Mouse (Mus musculus): ENCODE data around the gene Zcchc10. TPM values are rescaled to one million over a fixed set of nuclear protein-coding genes. Genes with fewer than 3 reads are reported as not detected.

Gene Zcchc10
- 10 to 100 TPM; 29.4 to 35.1 TPM for polyA plus RNA-seq (2017; shearing (Covaris generic))

DNA sequence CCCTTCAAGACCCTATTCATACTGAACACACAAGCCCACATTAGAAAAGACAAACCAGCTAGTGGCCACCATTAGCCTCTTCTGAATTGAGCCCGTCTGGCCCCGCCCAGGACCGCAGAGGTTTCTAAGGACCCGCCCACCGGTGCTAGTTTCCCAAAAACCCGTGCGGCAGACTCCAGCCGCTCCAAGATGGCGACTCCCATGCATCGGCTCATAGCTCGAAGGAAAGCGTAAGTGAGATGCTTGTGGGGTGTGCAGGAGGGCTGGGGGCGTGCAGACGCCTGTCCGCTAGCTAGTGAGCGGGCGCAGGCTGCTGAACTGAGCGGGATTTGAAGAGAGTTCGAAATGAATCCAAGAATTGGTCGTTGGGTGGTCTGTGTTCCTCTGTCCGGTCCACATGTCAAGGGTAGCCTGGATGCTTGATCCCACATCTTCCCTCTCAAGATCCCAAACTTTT lies at the start of gene Zcchc10:
Gene Zcchc10 (plus strand): TSS at position 168 of the 457 bp plus-strand sequence.

DNA sequence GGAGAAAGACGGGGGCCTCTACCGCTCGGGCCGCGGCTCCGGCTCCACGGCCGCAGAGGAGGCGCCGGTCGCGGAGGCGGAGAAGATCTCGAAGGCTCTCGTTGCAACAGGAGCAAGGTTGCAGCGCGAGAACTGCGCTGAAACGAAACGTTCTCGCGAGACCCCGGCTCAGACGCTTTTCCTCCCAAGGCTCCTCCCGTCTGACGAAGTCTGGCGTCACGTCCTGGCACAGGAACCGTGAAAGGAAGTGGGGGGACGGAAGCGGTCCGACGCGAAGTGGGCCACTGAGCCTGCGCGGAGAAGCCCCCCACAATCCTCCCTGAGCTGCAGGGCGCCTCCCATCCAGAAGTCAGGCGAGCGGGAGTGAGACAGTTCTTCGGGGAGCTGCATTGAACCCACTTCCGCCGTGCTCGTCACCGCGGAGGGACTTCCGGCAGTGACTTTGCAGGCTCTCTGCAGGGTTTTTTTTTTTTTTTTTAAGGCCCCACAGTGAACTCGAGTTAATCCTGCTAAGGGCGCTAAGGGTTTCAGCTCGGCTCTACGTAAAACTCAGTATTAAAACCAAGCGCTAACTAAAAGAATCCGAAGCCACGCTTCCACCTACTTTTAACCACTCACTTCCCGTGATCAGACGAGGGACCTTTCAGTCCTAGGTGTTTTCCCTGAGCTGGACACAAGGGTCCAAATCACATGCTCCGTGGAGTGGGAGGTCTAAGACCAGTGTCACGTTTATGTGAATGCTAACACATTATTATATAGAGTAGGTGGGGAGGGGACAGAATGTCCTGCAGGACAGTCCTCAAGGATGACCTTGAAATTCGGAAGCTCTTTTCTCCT lies 23.9 kb upstream of the Zcchc10 start, which contains the start of gene Hspa4:
Gene Hspa4 (minus strand): TSS at position 128 of the 837 bp plus-strand sequence.

DNA sequence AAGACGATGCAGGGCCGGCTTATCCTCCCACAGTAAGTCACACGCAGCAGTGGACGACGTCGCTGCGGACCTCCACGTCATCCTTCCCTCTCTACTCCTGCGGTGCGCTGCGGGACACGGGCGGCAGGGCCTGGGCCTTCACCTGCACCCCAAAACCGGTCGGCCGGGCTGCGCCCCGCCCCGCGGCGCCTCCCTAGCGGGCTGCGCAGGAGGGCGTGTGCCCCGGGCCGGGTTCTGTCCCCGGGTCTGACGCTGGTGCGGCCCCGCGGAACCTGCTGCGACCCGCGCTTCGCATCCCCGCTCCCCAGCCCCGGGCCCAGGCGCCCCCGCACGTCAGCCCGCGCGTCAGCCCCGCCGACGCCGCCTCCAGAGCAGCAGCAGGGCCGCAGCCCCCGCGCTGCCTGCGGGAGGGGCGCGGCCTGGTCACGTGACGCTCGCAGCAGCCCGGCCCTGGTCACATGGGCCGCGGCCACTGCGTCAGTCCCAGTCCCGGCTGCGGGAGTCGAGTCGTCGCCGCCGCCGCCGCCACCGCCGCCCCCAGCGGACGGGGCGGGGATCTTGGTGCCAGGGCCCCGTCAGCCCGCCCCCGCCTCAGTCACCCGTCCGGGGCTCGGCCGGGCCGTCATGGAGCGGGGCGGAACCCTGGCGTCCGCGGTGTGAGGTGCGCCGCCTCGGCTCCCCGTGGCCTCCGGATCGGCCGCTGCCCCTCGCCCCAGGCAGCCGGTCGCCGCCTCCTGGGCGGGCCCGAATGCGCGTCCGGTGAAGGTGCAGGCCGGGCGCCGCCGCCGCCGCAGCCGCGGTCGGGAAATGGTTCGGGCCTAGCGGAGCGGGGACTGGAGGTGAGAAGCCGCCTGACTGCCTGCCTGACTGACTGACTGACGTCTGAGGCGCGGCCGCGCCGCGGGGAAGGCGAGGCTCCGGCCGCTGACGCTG lies 26.1 kb downstream of the Zcchc10 start, which contains the start of gene Aff4:
Gene Aff4 (plus strand): TSS at position 543 of the 933 bp plus-strand sequence.

Other genes with a start within 250 kb of the Zcchc10 start
- gene Hspa4, start 24.2 kb upstream of the Zcchc10 start, polyA plus RNA-seq (2017; shearing (Covaris generic)), result 100 to 1,000 TPM; 134 to 137 TPM
- gene Aff4, start 26.2 kb downstream of the Zcchc10 start, polyA plus RNA-seq (2017; shearing (Covaris generic)), result 100 to 1,000 TPM in 1 of 2 experiments, 10 to 100 TPM in 1; 96.7 to 137 TPM
- under 1 TPM in 1 of 2 experiments, not detected in 1; 0.43 TPM for gene Leap2, start 98.5 kb downstream of the Zcchc10 start, polyA plus RNA-seq (2017; shearing (Covaris generic))
- 100 to 1,000 TPM; 349 to 392 TPM for gene Uqcrq, start 106.2 kb downstream of the Zcchc10 start, polyA plus RNA-seq (2017; shearing (Covaris generic))
- gene Gdf9, start 106.3 kb downstream of the Zcchc10 start, polyA plus RNA-seq (2017; shearing (Covaris generic)), result under 1 TPM in 1 of 2 experiments, not detected in 1; 1.00 TPM
- under 1 TPM in 1 of 2 experiments, not detected in 1; 0.15 TPM for gene Gm10447, start 132.4 kb downstream of the Zcchc10 start, polyA plus RNA-seq (2017; shearing (Covaris generic))
- gene Shroom1, start 132.5 kb downstream of the Zcchc10 start, polyA plus RNA-seq (2017; shearing (Covaris generic)), result not detected
- gene Gm9837, start 145.8 kb downstream of the Zcchc10 start, polyA plus RNA-seq (2017; shearing (Covaris generic)), result not detected
- not detected for gene Gm9945, start 155.5 kb downstream of the Zcchc10 start, polyA plus RNA-seq (2017; shearing (Covaris generic))
- not detected for gene Sowaha, start 155.6 kb downstream of the Zcchc10 start, polyA plus RNA-seq (2017; shearing (Covaris generic))
- gene Sept8, start 194.6 kb downstream of the Zcchc10 start, polyA plus RNA-seq (2017; shearing (Covaris generic)), result 1 to 10 TPM; 3.7 to 9.0 TPM
- gene Kif3a, start 242.7 kb downstream of the Zcchc10 start, polyA plus RNA-seq (2017; shearing (Covaris generic)), result 10 to 100 TPM in 1 of 2 experiments, 1 to 10 TPM in 1; 4.8 to 13.8 TPM